Mouse (Mus musculus) thymus, adult 2 months (tissue): ENCODE measurements around the gene Ankfn1. TPM values are rescaled to one million over a fixed set of nuclear protein-coding genes. Genes with fewer than 3 reads are reported as not detected.

ENCODE experiments used
- DNase-seq: peaks from one replicate; pipeline ENCODE4 v3.0.0; 2021
- H3K27ac ChIP-seq: fragments of 200-500 bp; 2 replicates; pipeline ENCODE4 v1.5.1; 2012; ENCODE audit warnings: low read length, control low read depth; ENCODE audit not compliant: control insufficient read depth, insufficient read depth
- H3K27me3 ChIP-seq: fragments of 200-500 bp; 2 replicates; pipeline ENCODE4 v1.6.1; 2012; ENCODE audit warnings: mild to moderate bottlenecking, low read length, moderate library complexity, mixed read lengths; ENCODE audit not compliant: control insufficient read depth, insufficient read depth
- H3K36me3 ChIP-seq: fragments of 200-500 bp; 2 replicates; pipeline ENCODE4 v1.6.1; 2012; ENCODE audit warnings: mild to moderate bottlenecking, low read length, moderate library complexity; ENCODE audit not compliant: control insufficient read depth, insufficient read depth
- H3K4me1 ChIP-seq: fragments of 200-500 bp; replicated peaks from 2 replicates; pipeline ENCODE4 v1.6.1; 2012; ENCODE audit warnings: low read length; ENCODE audit not compliant: control insufficient read depth, insufficient read depth
- H3K4me3 ChIP-seq: fragments of 200-500 bp; 2 replicates; pipeline ENCODE4 v1.5.1; 2012; ENCODE audit warnings: mild to moderate bottlenecking, low read length, control low read depth, moderate library complexity; ENCODE audit not compliant: control insufficient read depth, insufficient read depth
- CTCF ChIP-seq: fragments of 200-500 bp; IDR thresholded peaks from 2 replicates; pipeline ENCODE4 v1.5.1; 2012; ENCODE audit warnings: mild to moderate bottlenecking, control low read depth, low read length, moderate library complexity, borderline replicate concordance; ENCODE audit not compliant: control insufficient read depth, poor library complexity, insufficient read depth; ENCODE audit errors: extremely low read depth
- POLR2A ChIP-seq: fragments of 200-500 bp; IDR thresholded peaks from 2 replicates; pipeline ENCODE4 v1.6.1; 2012; ENCODE audit warnings: mild to moderate bottlenecking, low read length, control low read depth, moderate library complexity; ENCODE audit not compliant: control insufficient read depth, poor library complexity, insufficient read depth; ENCODE audit errors: extremely low read depth
- WGBS: fragments of 180-500 bp; shearing (Covaris S2); methylation state at CpG from one replicate; pipeline ENCODE4 v1.1.7; 2018; 5-methylcytosine and 5-hydroxymethylcytosine counted together
- polyA plus RNA-seq: library from polyadenylated mRNA; depleted of rRNA; stranded (reverse); fragments of >200 nt; gene quantifications from 2 replicates; pipeline ENCODE4 v1.2.3, GENCODE M21; 2012

Gene Ankfn1
- polyA plus RNA-seq, 1 experiment, result 0.07 TPM

GRCm38 (mm10) chr11:89448986-89449385 lies 328.5 kb downstream of the Ankfn1 start:
- no peak overlapping the region for H3K27ac ChIP-seq
- H3K27me3 ChIP-seq, result no peaks in the 10 kb centered on the region
- TF ChIP-seq POLR2A (no peak), CTCF (no peak)
- 91% methylated on average over 6 of the region's 6 CpGs for WGBS
- H3K36me3 ChIP-seq, result no peaks in the 10 kb centered on the region
- no peak overlapping the region for H3K4me3 ChIP-seq
- DNase-seq, result no peak
- no peaks in the 10 kb centered on the region for H3K4me1 ChIP-seq

GRCm38 (mm10) chr11:89447477-89447876 lies 330.0 kb downstream of the Ankfn1 start:
- WGBS, result 87% methylated on average over 12 of the region's 12 CpGs
- Histone ChIP-seq H3K27ac (no peak overlapping the region), H3K27me3 (no peaks in the 10 kb centered on the region), H3K4me1 (no peaks in the 10 kb centered on the region), H3K36me3 (no peaks in the 10 kb centered on the region), H3K4me3 (no peak overlapping the region)
- no peak for DNase-seq
- TF ChIP-seq POLR2A (no peak), CTCF (no peak)

GRCm38 (mm10) chr11:89440566-89440965 lies 336.9 kb downstream of the Ankfn1 start:
- no peak overlapping the region for H3K27ac ChIP-seq
- no peaks in the 10 kb centered on the region for H3K36me3 ChIP-seq
- DNase-seq, result no peak
- 90% methylated on average over 6 of the region's 6 CpGs for WGBS
- no peaks in the 10 kb centered on the region for H3K27me3 ChIP-seq
- no peak overlapping the region for H3K4me3 ChIP-seq
- TF ChIP-seq CTCF, result no peak
- H3K4me1 ChIP-seq, result no peaks in the 10 kb centered on the region

- H3K27me3 ChIP-seq, result no peaks in the 10 kb centered on the region
- 37% methylated on average over 3 of the region's 3 CpGs for WGBS
- no peaks in the 10 kb centered on the region for H3K4me1 ChIP-seq
- DNase-seq, result peak; percentile 14
- H3K4me3 ChIP-seq, result no peak overlapping the region
- TF ChIP-seq CTCF, result no peak
- no peak for TF ChIP-seq POLR2A
- H3K27ac ChIP-seq, result no peak overlapping the region
- H3K36me3 ChIP-seq, result no peaks in the 10 kb centered on the region
Observed at GRCm38 (mm10) chr11:89424358-89424757, 353.1 kb downstream of the Ankfn1 start.

GRCm38 (mm10) chr11:89422637-89423036 lies 354.8 kb downstream of the Ankfn1 start:
- Histone ChIP-seq H3K4me1 (no peaks in the 10 kb centered on the region), H3K27ac (no peak overlapping the region), H3K27me3 (no peaks in the 10 kb centered on the region), H3K36me3 (no peaks in the 10 kb centered on the region), H3K4me3 (no peak overlapping the region)
- no peak for DNase-seq
- 88% methylated on average over 5 of the region's 5 CpGs for WGBS
- TF ChIP-seq POLR2A (no peak), CTCF (no peak)

- Histone ChIP-seq H3K27ac (no peak overlapping the region), H3K4me3 (no peak overlapping the region), H3K27me3 (no peaks in the 10 kb centered on the region), H3K36me3 (no peaks in the 10 kb centered on the region), H3K4me1 (no peaks in the 10 kb centered on the region)
- no peak for DNase-seq
- 88% methylated on average over 11 of the region's 11 CpGs for WGBS
- no peak for TF ChIP-seq POLR2A
- no peak for TF ChIP-seq CTCF
Observed at GRCm38 (mm10) chr11:89420767-89421438, 356.6 kb downstream of the Ankfn1 start.

GRCm38 (mm10) chr11:89419863-89420262 lies 357.6 kb downstream of the Ankfn1 start:
- DNase-seq, result no peak
- Histone ChIP-seq H3K4me1 (no peaks in the 10 kb centered on the region), H3K36me3 (no peaks in the 10 kb centered on the region), H3K4me3 (no peak overlapping the region), H3K27me3 (no peaks in the 10 kb centered on the region), H3K27ac (no peak overlapping the region)
- WGBS, result 85% methylated on average over 2 of the region's 2 CpGs
- TF ChIP-seq POLR2A (no peak), CTCF (no peak)
